Mouse (Mus musculus) liver, embryonic 13.5 days (tissue): ENCODE measurements around the gene Ddx39. TPM values are rescaled to one million over a fixed set of nuclear protein-coding genes. Genes with fewer than 3 reads are reported as not detected.

Experiments used
- ATAC-seq: fragments of 200-750 bp; cut with Nextera tagmentation; 2 replicates; pipeline ENCODE4 v1.8.0; 2017; ENCODE audit warnings: low read depth, mild to moderate bottlenecking, moderate number of reproducible peaks, moderate library complexity
- DNase-seq: peaks from one replicate; pipeline ENCODE4 v3.0.0; 2022
- H3K27ac ChIP-seq: fragments of 300-500 bp; sonication (generic); 2 replicates; pipeline ENCODE4 v1.5.1; 2015; ENCODE audit warnings: moderate library complexity, mild to moderate bottlenecking, inconsistent platforms
- H3K27me3 ChIP-seq: fragments of 300-500 bp; sonication (generic); 2 replicates; pipeline ENCODE4 v1.6.1; 2015; ENCODE audit warnings: mild to moderate bottlenecking, inconsistent platforms
- H3K36me3 ChIP-seq: fragments of 300-500 bp; sonication (generic); 2 replicates; pipeline ENCODE4 v1.6.1; 2015; ENCODE audit warnings: mild to moderate bottlenecking, inconsistent platforms
- H3K4me1 ChIP-seq: fragments of 300-500 bp; sonication (generic); replicated peaks from 2 replicates; pipeline ENCODE4 v1.6.1; 2015; ENCODE audit warnings: inconsistent platforms
- H3K4me2 ChIP-seq: fragments of 300-500 bp; sonication (generic); 2 replicates; pipeline ENCODE4 v1.6.1; 2015; ENCODE audit warnings: inconsistent platforms, mild to moderate bottlenecking, moderate library complexity
- H3K4me3 ChIP-seq: fragments of 300-500 bp; sonication (generic); replicated peaks from 2 replicates; pipeline ENCODE4 v1.5.1; 2015; ENCODE audit warnings: mild to moderate bottlenecking, inconsistent platforms
- H3K9ac ChIP-seq: fragments of 300-500 bp; sonication (generic); 2 replicates; pipeline ENCODE4 v1.6.1; 2015; ENCODE audit warnings: mild to moderate bottlenecking, inconsistent platforms
- H3K9me3 ChIP-seq: fragments of 300-500 bp; sonication (generic); replicated peaks from 2 replicates; pipeline ENCODE4 v1.6.1; 2016; ENCODE audit warnings: inconsistent platforms
- WGBS: fragments of 180-500 bp; shearing (Covaris S2); methylation state at CpG from one replicate; pipeline ENCODE4 v1.1.7; 2015; ENCODE audit not compliant: insufficient replicate concordance; 5-methylcytosine and 5-hydroxymethylcytosine counted together
- polyA plus RNA-seq: library from polyadenylated mRNA; unstranded; fragments of >200 nt; fragmentation: Nextera tagmentation; extraction: Ambion mirVana; gene quantifications from 2 replicates; pipeline ENCODE4 v1.2.1, GENCODE M21; 2015

Ddx39 gene
- polyA plus RNA-seq, result 291 and 294 TPM in 2 replicates

GRCm38 (mm10) chr8:83715031-83715690 is at the start of gene Ddx39:
TSS of gene Ddx39 (plus strand) at chr8:83715177.
- peak; percentile 97 for DNase-seq
- peak within 1 kb of the TSS; percentile 78 for H3K4me2 ChIP-seq
- under 1% methylated on average over 63 of the region's 63 CpGs for WGBS
- H3K9ac ChIP-seq, result peak within 1 kb of the TSS; percentile 92
- peaks cover 16% of the 10 kb centered on the region for H3K36me3 ChIP-seq
- H3K4me3 ChIP-seq, result peak within 1 kb of the TSS; percentile 95
- no peaks in the 10 kb centered on the region for H3K9me3 ChIP-seq
- no peaks in the 10 kb centered on the region for H3K27me3 ChIP-seq
- ATAC-seq, result peak; percentile 99
- peaks cover 38% of the 10 kb centered on the region for H3K4me1 ChIP-seq
- H3K27ac ChIP-seq, result peak within 1 kb of the TSS; percentile 93

DNA sequence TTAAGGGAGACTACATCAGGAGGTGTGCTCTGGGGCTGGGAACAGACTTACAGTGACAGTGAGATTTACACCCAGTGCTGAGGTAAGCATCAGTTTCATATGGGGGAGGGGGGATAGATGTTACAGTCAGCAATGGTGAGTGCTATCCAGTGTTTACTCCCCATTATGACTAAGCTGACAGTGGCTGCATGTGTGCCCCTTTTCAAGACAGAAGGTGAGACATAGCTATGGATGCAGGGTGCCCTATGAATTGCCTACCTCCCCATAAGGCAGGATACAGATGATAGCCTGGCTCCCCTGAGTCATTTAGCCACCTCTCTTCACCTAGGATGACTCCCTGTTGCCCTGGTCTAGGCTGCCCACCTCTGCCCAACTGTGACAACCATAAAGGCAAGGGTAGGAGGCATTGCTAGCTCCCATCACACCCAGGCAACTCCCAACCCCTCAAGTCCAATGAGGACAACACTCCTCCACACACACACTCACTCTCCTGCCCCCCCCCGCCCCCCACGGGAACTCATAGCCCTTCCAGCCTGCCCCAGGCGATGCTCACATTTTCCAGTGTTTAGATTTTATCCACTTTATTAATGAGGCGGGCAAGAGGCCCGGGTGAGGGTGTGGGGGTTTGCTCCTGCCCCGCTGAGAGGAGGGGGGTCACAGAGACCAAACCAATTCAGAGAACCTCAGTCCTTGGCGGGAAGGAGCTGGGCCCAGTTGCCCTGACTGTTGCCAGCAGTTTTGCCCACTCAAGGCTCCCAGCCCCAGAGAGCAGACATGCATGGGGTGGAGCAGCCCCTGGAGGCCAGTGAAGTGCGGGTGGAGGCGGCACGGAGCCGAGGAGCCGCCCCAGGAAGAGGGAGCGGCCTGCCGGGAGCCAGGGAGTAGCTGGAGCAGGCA is 48.8 kb upstream of the Ddx39 start, which contains the start of gene Ptger1:
Gene Ptger1 (plus strand): TSS at position 710 of the 897 bp plus-strand sequence.
- WGBS, result 35% methylated on average over 14 of the region's 14 CpGs
- ATAC-seq, result no peak
- no peak within 1 kb of the TSS for H3K4me3 ChIP-seq
- H3K4me2 ChIP-seq, result no peak within 1 kb of the TSS
- no peak within 1 kb of the TSS; the same call in 1 of the 2 replicates for H3K9ac ChIP-seq
- peaks cover 16% of the 10 kb centered on the region; the same call in 1 of the 2 replicates for H3K27me3 ChIP-seq
- DNase-seq, result no peak
- peaks cover 16% of the 10 kb centered on the region for H3K36me3 ChIP-seq
- H3K27ac ChIP-seq, result no peak within 1 kb of the TSS; the same call in 1 of the 2 replicates
- peaks cover 51% of the 10 kb centered on the region for H3K4me1 ChIP-seq
- no peaks in the 10 kb centered on the region for H3K9me3 ChIP-seq

DNA sequence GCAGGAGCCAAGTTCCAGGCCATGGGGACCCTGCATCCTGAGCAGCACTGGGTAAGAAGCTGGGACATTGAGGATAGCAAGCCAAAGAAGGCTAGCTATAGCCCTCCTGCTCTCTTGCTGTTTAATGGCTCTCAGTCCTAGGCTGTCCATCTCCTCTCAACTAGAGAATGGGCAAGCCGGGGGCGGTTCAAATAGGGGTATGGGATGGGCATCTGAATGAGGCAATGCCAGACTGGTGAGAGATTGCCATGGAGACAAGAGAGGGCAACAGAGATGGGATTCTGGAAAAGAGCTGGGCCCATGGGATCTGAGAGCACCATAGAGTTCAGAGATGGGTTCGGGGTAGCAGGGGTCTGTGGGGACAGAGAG is 48.1 kb upstream of the Ddx39 start:
- Histone ChIP-seq H3K27ac (no peak overlapping the region), H3K4me2 (no peak overlapping the region), H3K4me3 (no peak overlapping the region), H3K9me3 (no peaks in the 10 kb centered on the region), H3K4me1 (peaks cover 46% of the 10 kb centered on the region), H3K27me3 (peaks cover 16% of the 10 kb centered on the region; the same call in 1 of the 2 replicates), H3K9ac (no peak overlapping the region; the same call in 1 of the 2 replicates), H3K36me3 (peaks cover 23% of the 10 kb centered on the region)
- DNase-seq (no peak), ATAC-seq (no peak)
- 75% methylated on average over 3 of the region's 3 CpGs for WGBS

- H3K4me1 ChIP-seq, result peaks cover 39% of the 10 kb centered on the region
- no peaks in the 10 kb centered on the region for H3K9me3 ChIP-seq
- no peak overlapping the region for H3K9ac ChIP-seq
- H3K4me2 ChIP-seq, result no peak overlapping the region
- no peak overlapping the region for H3K27ac ChIP-seq
- peaks cover 28% of the 10 kb centered on the region for H3K36me3 ChIP-seq
- no peak overlapping the region for H3K4me3 ChIP-seq
- 72% methylated on average over 10 of the region's 10 CpGs for WGBS
- no peak for DNase-seq
- no peak for ATAC-seq
- peaks cover 16% of the 10 kb centered on the region; the same call in 1 of the 2 replicates for H3K27me3 ChIP-seq
Measured at GRCm38 (mm10) chr8:83667526-83667925, 47.5 kb upstream of the Ddx39 start.

DNA sequence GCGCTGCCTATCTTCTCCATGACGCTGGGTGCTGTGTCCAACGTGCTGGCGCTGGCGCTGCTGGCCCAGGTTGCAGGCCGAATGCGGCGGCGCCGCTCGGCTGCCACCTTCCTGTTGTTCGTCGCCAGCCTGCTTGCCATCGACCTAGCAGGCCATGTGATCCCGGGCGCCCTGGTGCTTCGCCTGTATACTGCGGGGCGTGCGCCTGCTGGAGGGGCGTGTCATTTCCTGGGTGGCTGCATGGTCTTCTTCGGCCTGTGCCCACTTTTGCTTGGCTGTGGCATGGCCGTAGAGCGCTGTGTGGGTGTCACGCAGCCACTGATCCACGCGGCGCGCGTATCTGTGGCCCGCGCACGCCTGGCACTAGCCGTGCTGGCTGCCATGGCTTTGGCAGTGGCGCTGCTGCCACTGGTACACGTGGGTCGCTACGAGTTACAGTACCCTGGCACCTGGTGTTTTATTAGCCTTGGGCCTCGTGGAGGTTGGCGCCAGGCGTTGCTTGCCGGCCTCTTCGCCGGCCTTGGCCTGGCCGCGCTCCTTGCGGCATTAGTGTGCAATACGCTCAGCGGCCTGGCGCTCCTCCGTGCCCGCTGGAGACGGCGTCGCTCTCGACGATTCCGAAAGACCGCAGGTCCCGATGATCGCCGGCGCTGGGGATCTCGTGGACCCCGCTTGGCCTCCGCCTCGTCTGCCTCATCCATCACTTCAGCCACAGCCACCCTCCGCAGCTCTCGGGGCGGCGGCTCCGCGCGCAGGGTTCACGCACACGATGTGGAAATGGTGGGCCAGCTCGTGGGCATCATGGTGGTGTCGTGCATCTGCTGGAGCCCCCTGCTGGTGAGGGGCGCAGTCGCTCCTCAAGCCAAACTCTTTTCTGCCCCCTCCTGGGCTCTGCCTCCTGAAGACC is 46.7 kb upstream of the Ddx39 start:
- H3K4me2 ChIP-seq, result peak overlapping the region; percentile 63
- peak; percentile 20; the same call in 1 of the 2 replicates for ATAC-seq
- H3K4me1 ChIP-seq, result peaks cover 33% of the 10 kb centered on the region
- H3K9ac ChIP-seq, result peak overlapping the region; percentile 36; the same call in 1 of the 2 replicates
- H3K27ac ChIP-seq, result no peak overlapping the region
- H3K4me3 ChIP-seq, result peak overlapping the region; percentile 35
- H3K36me3 ChIP-seq, result peaks cover 30% of the 10 kb centered on the region
- WGBS, result 47% methylated on average over 80 of the region's 80 CpGs
- no peaks in the 10 kb centered on the region for H3K9me3 ChIP-seq
- H3K27me3 ChIP-seq, result peaks cover 16% of the 10 kb centered on the region; the same call in 1 of the 2 replicates
- DNase-seq, result peak; percentile 36

DNA sequence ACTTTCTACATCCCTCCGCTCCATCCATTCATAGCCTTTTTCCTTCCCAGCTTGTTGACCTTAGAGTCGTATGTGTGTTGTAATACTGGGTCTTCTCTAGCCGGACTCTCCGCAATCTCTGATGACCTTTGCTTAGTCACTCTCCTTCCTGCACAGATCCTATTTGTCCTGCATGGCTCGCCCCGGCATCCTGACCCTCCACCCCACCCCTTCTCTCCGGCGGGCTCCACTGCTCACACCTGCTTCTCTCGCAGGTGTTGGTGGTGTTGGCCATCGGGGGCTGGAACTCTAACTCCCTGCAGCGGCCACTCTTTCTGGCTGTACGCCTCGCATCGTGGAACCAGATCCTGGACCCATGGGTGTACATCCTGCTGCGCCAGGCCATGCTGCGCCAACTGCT is 46.0 kb upstream of the Ddx39 start:
- ATAC-seq (no peak; the same call in 1 of the 2 replicates), DNase-seq (no peak)
- WGBS, result 79% methylated on average over 16 of the region's 16 CpGs
- Histone ChIP-seq H3K9me3 (no peaks in the 10 kb centered on the region), H3K27ac (no peak overlapping the region), H3K9ac (no peak overlapping the region), H3K36me3 (peaks cover 34% of the 10 kb centered on the region), H3K4me3 (no peak overlapping the region), H3K27me3 (peaks cover 16% of the 10 kb centered on the region; the same call in 1 of the 2 replicates), H3K4me2 (peak overlapping the region; percentile 63), H3K4me1 (peaks cover 28% of the 10 kb centered on the region)

DNA sequence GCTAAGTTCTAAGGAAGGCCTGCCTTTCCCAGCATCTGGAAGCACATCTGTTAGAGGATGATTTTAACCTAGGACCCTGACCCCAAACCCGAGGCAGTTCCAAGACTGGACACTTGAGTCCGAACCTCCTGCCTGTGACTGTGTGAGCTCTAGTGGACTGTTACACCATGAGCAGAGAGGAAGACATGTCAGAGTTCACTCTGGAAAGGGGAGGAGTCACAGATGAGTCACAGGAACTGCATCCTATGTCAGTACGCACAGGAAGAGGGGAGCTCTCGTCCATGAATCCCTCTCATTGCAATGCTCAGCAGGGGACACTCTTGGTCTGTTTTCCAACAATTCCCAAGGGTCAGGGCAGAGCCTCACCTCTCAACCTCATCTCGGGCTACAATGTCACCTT is 42.0 kb upstream of the Ddx39 start:
- H3K9ac ChIP-seq, result no peak overlapping the region
- H3K9me3 ChIP-seq, result no peaks in the 10 kb centered on the region
- peaks cover 46% of the 10 kb centered on the region for H3K36me3 ChIP-seq
- H3K4me1 ChIP-seq, result peaks cover 12% of the 10 kb centered on the region
- peak; percentile 8; the same call in 1 of the 2 replicates for ATAC-seq
- no peak for DNase-seq
- H3K27ac ChIP-seq, result no peak overlapping the region
- 62% methylated on average over 5 of the region's 5 CpGs for WGBS
- H3K4me3 ChIP-seq, result no peak overlapping the region
- no peak overlapping the region for H3K4me2 ChIP-seq
- peaks cover 4% of the 10 kb centered on the region; the same call in 1 of the 2 replicates for H3K27me3 ChIP-seq

GRCm38 (mm10) chr8:83674497-83674896 is 40.5 kb upstream of the Ddx39 start:
- Histone ChIP-seq H3K9ac (no peak overlapping the region), H3K4me3 (no peak overlapping the region), H3K27ac (no peak overlapping the region), H3K27me3 (no peaks in the 10 kb centered on the region), H3K36me3 (peaks cover 61% of the 10 kb centered on the region), H3K9me3 (no peaks in the 10 kb centered on the region), H3K4me2 (no peak overlapping the region), H3K4me1 (no peaks in the 10 kb centered on the region)
- WGBS, result 81% methylated on average over 5 of the region's 5 CpGs
- no peak for DNase-seq
- ATAC-seq, result no peak

- H3K27me3 ChIP-seq, result no peaks in the 10 kb centered on the region
- peaks cover 22% of the 10 kb centered on the region for H3K4me1 ChIP-seq
- H3K36me3 ChIP-seq, result peaks cover 71% of the 10 kb centered on the region
- no peak for DNase-seq
- 83% methylated on average over 12 of the region's 12 CpGs for WGBS
- H3K27ac ChIP-seq, result no peak overlapping the region
- H3K9me3 ChIP-seq, result no peaks in the 10 kb centered on the region
- H3K4me3 ChIP-seq, result no peak overlapping the region
- H3K9ac ChIP-seq, result no peak overlapping the region
- ATAC-seq, result no peak
- no peak overlapping the region for H3K4me2 ChIP-seq
Measured at GRCm38 (mm10) chr8:83679866-83680265, 35.1 kb upstream of the Ddx39 start.

DNA sequence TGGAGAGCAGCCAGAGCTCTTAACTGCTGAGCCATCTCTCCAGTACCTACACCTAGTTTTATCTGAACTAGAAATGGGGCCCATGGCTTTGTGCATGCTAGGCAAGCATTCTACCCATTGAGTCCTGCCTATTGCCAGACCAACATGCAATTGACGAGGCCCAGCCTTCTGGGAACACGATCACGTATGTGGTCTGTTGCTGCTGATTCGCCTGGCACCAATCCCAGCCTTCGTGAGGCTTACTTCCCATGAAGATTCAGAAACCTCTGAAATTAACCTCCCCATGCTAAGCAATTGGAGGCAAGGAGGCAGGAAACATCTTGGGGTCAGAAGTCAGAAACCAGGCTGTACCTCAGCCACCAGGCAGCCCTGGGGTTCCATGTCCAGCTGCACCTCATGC is 34.4 kb upstream of the Ddx39 start:
- H3K4me3 ChIP-seq, result no peak overlapping the region
- no peak overlapping the region for H3K4me2 ChIP-seq
- peaks cover 78% of the 10 kb centered on the region for H3K36me3 ChIP-seq
- WGBS, result 76% methylated on average over 5 of the region's 5 CpGs
- DNase-seq (no peak), ATAC-seq (no peak)
- H3K9me3 ChIP-seq, result no peaks in the 10 kb centered on the region
- H3K4me1 ChIP-seq, result peaks cover 22% of the 10 kb centered on the region
- no peaks in the 10 kb centered on the region for H3K27me3 ChIP-seq
- peak overlapping the region; percentile 34; the same call in 1 of the 2 replicates for H3K27ac ChIP-seq
- H3K9ac ChIP-seq, result no peak overlapping the region
